Mouse (Mus musculus) CH12.LX (cell line): Measurements from ENCODE around the gene Kcnip3. TPM values are rescaled to one million over a fixed set of nuclear protein-coding genes. Genes with fewer than 3 reads are reported as not detected.

Experiments
- DNase-seq: peaks from one replicate; pipeline ENCODE4 v3.0.0-alpha.2; 2013; ENCODE audit errors: extremely low read depth
- H3K27ac ChIP-seq: 2 replicates; pipeline ENCODE4 v1.5.1; 2012; ENCODE audit warnings: low read depth, mild to moderate bottlenecking, control low read depth, moderate library complexity; ENCODE audit not compliant: insufficient read depth
- H3K27me3 ChIP-seq: replicated peaks from 2 replicates; pipeline ENCODE3; 2012; ENCODE audit warnings: inconsistent platforms
- H3K36me3 ChIP-seq, 2 experiments: replicated peaks in 1 of 2; 2 replicates each; pipeline versions ENCODE3 to v1.6.1; 2012; ENCODE audit warnings: inconsistent platforms in 1 of 2, low read length in 1 of 2, mild to moderate bottlenecking in 1 of 2, mixed read lengths in 1 of 2, moderate library complexity in 1 of 2; ENCODE audit not compliant: control insufficient read depth in 1 of 2, insufficient read depth in 1 of 2
- H3K4me1 ChIP-seq, 2 experiments: 2 replicates each; pipeline ENCODE4 v1.6.1; 2012; ENCODE audit warnings: inconsistent platforms in 1 of 2, moderate library complexity in 1 of 2; ENCODE audit not compliant: insufficient read depth in 2 of 2, control insufficient read depth in 1 of 2
- H3K4me2 ChIP-seq: 2 replicates; pipeline ENCODE4 v1.6.1; 2012; ENCODE audit warnings: low read depth, mild to moderate bottlenecking, control low read depth; ENCODE audit not compliant: poor library complexity, insufficient read depth, severe bottlenecking
- H3K4me3 ChIP-seq, 3 experiments: fragments of 150-350 bp in 1 of 3; sonication (generic) in 1 of 3; replicated peaks in 1 of 3; 2 replicates each; pipeline versions ENCODE3 to v1.5.1; 2011 to 2012; ENCODE audit warnings: low read depth in 2 of 3, low read length in 2 of 3, mild to moderate bottlenecking in 2 of 3, moderate library complexity in 2 of 3, control low read depth in 1 of 3, improper control_type of control experiment in 1 of 3, inconsistent platforms in 1 of 3, mixed read lengths in 1 of 3; ENCODE audit not compliant: poor library complexity in 1 of 3
- H3K79me2 ChIP-seq: replicated peaks from 2 replicates; pipeline ENCODE4 v1.6.1; 2012; ENCODE audit warnings: mild to moderate bottlenecking, moderate library complexity; ENCODE audit not compliant: control insufficient read depth, poor library complexity, insufficient read depth, severe bottlenecking; ENCODE audit errors: extremely low read depth
- H3K9ac ChIP-seq: 2 replicates; pipeline ENCODE4 v1.6.1; 2012; ENCODE audit warnings: low read depth, mild to moderate bottlenecking, control low read depth, moderate library complexity; ENCODE audit not compliant: insufficient read depth
- H3K9me3 ChIP-seq: replicated peaks from 2 replicates; pipeline ENCODE3; 2012; ENCODE audit warnings: low read length, inconsistent platforms, mixed read lengths
- BHLHE40 ChIP-seq: IDR thresholded peaks from 2 replicates; pipeline ENCODE4 v1.6.1; 2011; ENCODE audit warnings: mild to moderate bottlenecking, low read depth, low read length, improper control_type of control experiment
- CHD1 ChIP-seq: IDR thresholded peaks from 2 replicates; pipeline ENCODE4 v1.6.1; 2012; ENCODE audit warnings: low read depth, low read length, improper control_type of control experiment, inconsistent platforms
- HCFC1 ChIP-seq: IDR thresholded peaks from 2 replicates; pipeline ENCODE4 v1.6.1; 2012; ENCODE audit warnings: low read depth, mild to moderate bottlenecking, inconsistent platforms, low read length, improper control_type of control experiment
- JUND ChIP-seq: conservative IDR thresholded peaks from 2 replicates; pipeline ENCODE4 v1.6.1; 2011; ENCODE audit warnings: low read depth, low read length, improper control_type of control experiment
- KAT2A ChIP-seq: IDR thresholded peaks from 2 replicates; pipeline ENCODE4 v1.6.1; 2012; ENCODE audit warnings: low read length, improper control_type of control experiment, inconsistent platforms; ENCODE audit not compliant: insufficient replicate concordance
- MAFK ChIP-seq: IDR thresholded peaks from 2 replicates; pipeline ENCODE4 v1.6.1; 2011; ENCODE audit warnings: low read length, improper control_type of control experiment; ENCODE audit not compliant: insufficient replicate concordance
- MAX ChIP-seq: IDR thresholded peaks from 2 replicates; pipeline ENCODE4 v1.6.1; 2011; ENCODE audit warnings: low read length, improper control_type of control experiment
- MAZ ChIP-seq: IDR thresholded peaks from 2 replicates; pipeline ENCODE4 v1.6.1; 2012; ENCODE audit warnings: low read depth, mild to moderate bottlenecking, inconsistent platforms, low read length, improper control_type of control experiment, moderate library complexity
- MEF2A ChIP-seq: IDR thresholded peaks from 2 replicates; pipeline ENCODE4 v1.6.1; 2014; ENCODE audit warnings: low read depth, mild to moderate bottlenecking, inconsistent platforms, low read length, improper control_type of control experiment, borderline replicate concordance
- MYC ChIP-seq: IDR thresholded peaks from 2 replicates; pipeline ENCODE4 v1.6.1; 2011; ENCODE audit warnings: low read depth, mild to moderate bottlenecking, improper control_type of control experiment, low read length
- NELFE ChIP-seq: IDR thresholded peaks from 2 replicates; pipeline ENCODE4 v1.6.1; 2011; ENCODE audit warnings: low read depth, low read length, improper control_type of control experiment
- PAX5 ChIP-seq: IDR thresholded peaks from 2 replicates; pipeline ENCODE4 v1.6.1; 2012; ENCODE audit warnings: low read length, inconsistent platforms, mixed read lengths
- POLR2AphosphoS2 ChIP-seq: IDR thresholded peaks from 2 replicates; pipeline ENCODE4 v1.6.1; 2011; ENCODE audit warnings: low read depth, low read length, improper control_type of control experiment
- RAD21 ChIP-seq: IDR thresholded peaks from 2 replicates; pipeline ENCODE4 v1.6.1; 2011; ENCODE audit warnings: low read depth, mild to moderate bottlenecking, low read length, improper control_type of control experiment, moderate library complexity
- SIN3A ChIP-seq: IDR thresholded peaks from 2 replicates; pipeline ENCODE4 v1.6.1; 2012; ENCODE audit warnings: low read length, improper control_type of control experiment, inconsistent platforms
- TCF12 ChIP-seq: IDR thresholded peaks from 2 replicates; pipeline ENCODE4 v1.6.1; 2014; ENCODE audit warnings: low read depth, mild to moderate bottlenecking, inconsistent platforms, low read length, improper control_type of control experiment
- USF2 ChIP-seq: conservative IDR thresholded peaks from 2 replicates; pipeline ENCODE4 v1.6.1; 2011; ENCODE audit warnings: low read depth, low read length, improper control_type of control experiment
- ZMIZ1 ChIP-seq: IDR thresholded peaks from 2 replicates; pipeline ENCODE4 v1.6.1; 2012; ENCODE audit warnings: low read depth, mild to moderate bottlenecking, inconsistent platforms, low read length, improper control_type of control experiment
- ZNF384 ChIP-seq: IDR thresholded peaks from 2 replicates; pipeline ENCODE4 v1.6.1; 2012; ENCODE audit warnings: low read depth, low read length, improper control_type of control experiment, inconsistent platforms
- dilution Hi-C: fragments of 300-500 bp; cut with MboI; formaldehyde crosslinking; loops from 2 replicates; pipeline ENCODE4 v1.14.3; 2020; ENCODE audit warnings: low sequenced_read_pairs; ENCODE audit not compliant: extremely low pct_unique_long_range_greater_than_20kb, extremely low pct_ligation_motif_present
- in situ Hi-C: fragments of 300-500 bp; cut with MboI; formaldehyde crosslinking; loops from 3 replicates; pipeline ENCODE4 v1.14.3; 2019; ENCODE audit warnings: low sequenced_read_pairs, low pct_ligation_motif_present, low pct_unique_long_range_greater_than_20kb, mixed read lengths
- polyA plus RNA-seq: library from polyadenylated mRNA; unstranded; fragments of >175 nt; gene quantifications from 2 replicates; pipeline ENCODE4 v1.2.1, GENCODE M21; 2012; ENCODE audit warnings: low read depth; ENCODE audit not compliant: insufficient read length
- total RNA-seq, 2 experiments: library from RNA; depleted of rRNA; stranded (reverse); fragments of 300-350 nt in 1 of 2; fragments of >200 nt in 1 of 2; gene quantifications; 2 replicates each; pipeline ENCODE4 v1.2.3; 2012 to 2014

Gene Kcnip3
- total and polyA plus RNA-seq, 3 experiments: not detected

DNA sequence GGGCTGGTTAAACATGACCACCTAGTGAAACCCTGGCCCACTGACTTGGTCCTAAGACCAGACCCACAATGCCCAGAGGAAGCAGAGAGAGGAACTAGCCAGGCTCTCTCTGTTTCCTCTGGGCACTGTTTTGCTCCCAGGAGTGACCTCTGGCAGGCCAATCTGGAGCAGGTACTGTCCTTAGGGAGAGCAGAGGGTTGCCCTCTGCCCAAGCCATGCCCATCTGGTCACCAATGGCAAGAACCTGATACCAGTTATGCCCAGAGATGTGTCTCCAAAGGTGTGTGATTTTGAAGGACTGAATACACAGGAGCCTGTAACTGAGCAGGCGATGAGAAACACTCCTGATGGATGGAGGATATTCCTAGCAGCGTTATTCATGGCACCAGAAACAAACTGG, 19.8 kb upstream of the Kcnip3 start:
- H3K9ac ChIP-seq: no peak overlapping the region
- no peaks in the 10 kb centered on the region for H3K9me3 ChIP-seq
- dilution Hi-C loops: no loop called here
- H3K27me3 ChIP-seq: peaks cover 97% of the 10 kb centered on the region
- no peaks in the 10 kb centered on the region for H3K36me3 ChIP-seq
- no peak for TF ChIP-seq NELFE
- H3K4me3 ChIP-seq: no peak overlapping the region
- H3K27ac ChIP-seq: no peak overlapping the region
- H3K79me2 ChIP-seq: no peaks in the 10 kb centered on the region
- in situ Hi-C loops: no loop called here
- no peaks in the 10 kb centered on the region for H3K4me1 ChIP-seq
- H3K4me2 ChIP-seq: no peak overlapping the region
- DNase-seq: no peak

DNA sequence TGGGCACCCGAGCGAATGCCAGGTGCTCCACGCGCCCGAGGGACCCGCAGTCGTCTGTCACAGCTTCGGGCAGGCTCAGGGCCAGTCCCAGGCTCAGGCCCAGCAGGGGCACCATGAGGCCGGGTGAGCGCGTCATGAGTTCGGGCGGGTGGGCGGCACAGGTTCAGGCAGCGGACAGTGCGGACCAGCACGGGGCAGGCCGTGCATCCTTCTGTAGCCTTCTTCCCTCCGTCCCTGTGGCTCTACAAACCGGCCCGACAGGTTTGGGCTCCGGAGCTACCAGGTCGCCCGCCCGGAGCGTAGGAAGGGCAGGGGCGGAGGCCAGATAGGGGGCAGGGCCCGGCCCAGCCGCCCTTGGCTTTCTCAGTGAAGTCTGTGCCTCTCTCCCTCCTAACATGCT, 19.3 kb upstream of the Kcnip3 start, which contains the start of gene Prom2:
Prom2 (minus strand) TSS at position 283 of the 400 bp plus-strand sequence.
- H3K9ac ChIP-seq: no peak within 1 kb of the TSS
- no peak for DNase-seq
- dilution Hi-C loops: no loop called here
- no peaks in the 10 kb centered on the region for H3K36me3 ChIP-seq
- no peak within 1 kb of the TSS for H3K4me2 ChIP-seq
- no peaks in the 10 kb centered on the region for H3K4me1 ChIP-seq
- in situ Hi-C loops: no loop called here
- H3K79me2 ChIP-seq: no peaks in the 10 kb centered on the region
- TF ChIP-seq MYC: no peak
- no peak for TF ChIP-seq MAX
- no peak for TF ChIP-seq POLR2AphosphoS2
- no peak for TF ChIP-seq SIN3A
- no peak for TF ChIP-seq USF2
- TF ChIP-seq JUND: no peak
- TF ChIP-seq CHD1: no peak
- no peak for TF ChIP-seq ZNF384
- TF ChIP-seq MAFK: no peak
- no peak for TF ChIP-seq TCF12
- TF ChIP-seq BHLHE40: no peak
- no peak for TF ChIP-seq HCFC1
- no peak for TF ChIP-seq ZMIZ1
- TF ChIP-seq RAD21: no peak
- no peak for TF ChIP-seq MEF2A
- no peak for TF ChIP-seq MAZ
- TF ChIP-seq PAX5: no peak
- no peak for TF ChIP-seq KAT2A
- H3K9me3 ChIP-seq: no peaks in the 10 kb centered on the region
- H3K4me3 ChIP-seq: no peak within 1 kb of the TSS
- no peak within 1 kb of the TSS for H3K27ac ChIP-seq
- H3K27me3 ChIP-seq: peaks cover 97% of the 10 kb centered on the region
